Mouse (Mus musculus) c-Kit-positive CD71-positive TER-119-negative erythroid progenitor cells, embryonic 14.5 days (primary cell): Measurements from ENCODE around the gene Wnk4.
A peak's percentile ranks its signal among the peaks of the same experiment; 100 is the strongest.
"Not testable (repeated sequence)": the region's sequence is repeated elsewhere in the genome, so short reads cannot be mapped to it uniquely, and the experiment has no call there.

Experiments used
- DNase-seq: peaks from one replicate; pipeline ENCODE4 v3.0.0-alpha.2; 2013; ENCODE audit warnings: low read depth

Wnk4 gene

GRCm38 (mm10) chr11:101316501-101316917, 56.1 kb downstream of the Wnk4 start:
- DNase-seq: peak; percentile 39

- DNase-seq: peak; percentile 40
Observed at GRCm38 (mm10) chr11:101323609-101324008, 63.2 kb downstream of the Wnk4 start.

GRCm38 (mm10) chr11:101324763-101325162, 64.4 kb downstream of the Wnk4 start, which contains the start of gene Aoc2:
TSS of gene Aoc2 (plus strand) at chr11:101325063.
- DNase-seq: no peak

- DNase-seq: not testable (repeated sequence)
Observed at GRCm38 (mm10) chr11:101325201-101325600, 64.8 kb downstream of the Wnk4 start.

GRCm38 (mm10) chr11:101326147-101326546, 65.8 kb downstream of the Wnk4 start:
- DNase-seq: no peak
